Mouse (Mus musculus): ENCODE results near the gene Grxcr1. TPM values are rescaled to one million over a fixed set of nuclear protein-coding genes. Genes with fewer than 3 reads are reported as not detected.

Gene Grxcr1
- polyA plus RNA-seq (2016; fragmentation: Nextera tagmentation; extraction: Ambion mirVana), result 0.19 TPM in 2 replicates

DNA sequence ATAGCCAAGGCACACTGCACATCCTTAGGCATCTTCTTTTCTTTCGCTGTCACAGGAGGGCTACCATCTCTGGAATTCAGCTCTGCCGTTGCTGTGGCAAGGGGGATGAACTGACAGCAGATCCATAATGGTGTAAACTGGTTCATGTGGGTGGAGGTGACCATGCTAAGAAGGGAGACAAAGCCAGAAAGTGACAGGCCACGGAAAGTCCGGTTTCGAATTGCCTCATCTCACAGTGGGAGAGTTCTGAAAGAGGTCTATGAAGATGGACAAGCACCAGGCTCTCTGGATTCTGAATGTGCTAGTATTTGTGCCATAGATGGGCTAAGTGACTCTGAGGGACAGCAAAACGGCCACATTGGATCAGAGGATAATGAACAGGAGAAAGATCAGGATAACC, at the start of gene Grxcr1:
Gene Grxcr1 (plus strand): TSS at position 92 of the 400 bp plus-strand sequence.
- no peak for DNase-seq (ENCODE audit: low spot score)
- Histone ChIP-seq H3K4me1 (no peaks in the 10 kb centered on the region), H3K9me3 (no peaks in the 10 kb centered on the region), H3K4me3 (no peak within 1 kb of the TSS), H3K36me3 (replicated peaks) (no peaks in the 10 kb centered on the region), H3K27me3 (replicated peaks; ENCODE audit: low read depth, poor library complexity, severe bottlenecking) (no peaks in the 10 kb centered on the region), H3K27ac (replicated peaks) (no peak within 1 kb of the TSS)
- 85% methylated on average over 6 of the region's 6 CpGs for WGBS

- H3K36me3 ChIP-seq (replicated peaks), result no peaks in the 10 kb centered on the region
- H3K27ac ChIP-seq (replicated peaks), result no peak overlapping the region
- H3K4me3 ChIP-seq, result no peak overlapping the region
- DNase-seq (ENCODE audit: low spot score), result no peak
- 63% methylated on average over 3 of the region's 3 CpGs for WGBS
- no peaks in the 10 kb centered on the region for H3K9me3 ChIP-seq
- no peaks in the 10 kb centered on the region for H3K4me1 ChIP-seq
- H3K27me3 ChIP-seq (replicated peaks; ENCODE audit: low read depth, poor library complexity, severe bottlenecking), result no peaks in the 10 kb centered on the region
These were observed 49.6 kb upstream of the Grxcr1 start for GRCm38 (mm10) chr5:67981946-67982526.

- H3K27ac ChIP-seq (replicated peaks), result no peak overlapping the region
- H3K36me3 ChIP-seq (replicated peaks), result no peaks in the 10 kb centered on the region
- H3K4me3 ChIP-seq, result no peak overlapping the region
- H3K4me1 ChIP-seq, result no peaks in the 10 kb centered on the region
- no peaks in the 10 kb centered on the region for H3K9me3 ChIP-seq
- no peak for DNase-seq (ENCODE audit: low spot score)
- no peaks in the 10 kb centered on the region for H3K27me3 ChIP-seq (replicated peaks; ENCODE audit: low read depth, poor library complexity, severe bottlenecking)
These were observed 41.2 kb upstream of the Grxcr1 start for GRCm38 (mm10) chr5:67990426-67990825.

- no peaks in the 10 kb centered on the region for H3K27me3 ChIP-seq (replicated peaks; ENCODE audit: low read depth, poor library complexity, severe bottlenecking)
- no peak overlapping the region for H3K27ac ChIP-seq (replicated peaks)
- no peak for DNase-seq (ENCODE audit: low spot score)
- 93% methylated on average over 6 of the region's 6 CpGs for WGBS
- no peak overlapping the region for H3K4me3 ChIP-seq
- H3K36me3 ChIP-seq (replicated peaks), result no peaks in the 10 kb centered on the region
- H3K4me1 ChIP-seq, result no peaks in the 10 kb centered on the region
- H3K9me3 ChIP-seq, result no peaks in the 10 kb centered on the region
These were observed 29.0 kb upstream of the Grxcr1 start for GRCm38 (mm10) chr5:68002611-68003010.

DNA sequence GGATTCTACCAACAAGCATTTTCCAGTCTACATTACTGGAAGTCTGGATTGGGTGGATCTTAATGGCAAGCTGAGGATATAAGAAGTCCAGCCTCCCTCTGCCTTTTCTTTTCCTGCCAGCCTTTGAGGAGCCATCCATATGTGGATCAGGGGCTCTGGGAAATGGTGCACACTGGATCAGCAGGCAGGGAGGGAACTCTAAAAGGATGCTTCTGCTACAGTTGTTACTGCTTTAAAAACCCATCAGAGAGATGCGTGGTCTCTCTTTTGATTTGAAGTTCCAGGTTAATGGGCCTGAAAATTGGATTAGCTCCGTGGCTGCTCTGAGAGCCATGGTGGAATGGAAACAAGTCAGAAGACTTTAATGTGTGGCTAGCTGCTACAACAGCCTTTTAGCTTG, 27.7 kb upstream of the Grxcr1 start:
- Histone ChIP-seq H3K4me1 (no peaks in the 10 kb centered on the region), H3K27ac (replicated peaks) (no peak overlapping the region), H3K36me3 (replicated peaks) (no peaks in the 10 kb centered on the region), H3K27me3 (replicated peaks; ENCODE audit: low read depth, poor library complexity, severe bottlenecking) (no peaks in the 10 kb centered on the region), H3K9me3 (no peaks in the 10 kb centered on the region), H3K4me3 (no peak overlapping the region)
- WGBS, result 15% methylated on average over 2 of the region's 2 CpGs
- no peak for DNase-seq (ENCODE audit: low spot score)

GRCm38 (mm10) chr5:68004419-68004818, 27.2 kb upstream of the Grxcr1 start:
- no peak overlapping the region for H3K4me3 ChIP-seq
- no peaks in the 10 kb centered on the region for H3K9me3 ChIP-seq
- no peaks in the 10 kb centered on the region for H3K36me3 ChIP-seq (replicated peaks)
- DNase-seq (ENCODE audit: low spot score), result no peak
- H3K27ac ChIP-seq (replicated peaks), result no peak overlapping the region
- no peaks in the 10 kb centered on the region for H3K4me1 ChIP-seq
- 73% methylated on average over 2 of the region's 2 CpGs for WGBS
- H3K27me3 ChIP-seq (replicated peaks; ENCODE audit: low read depth, poor library complexity, severe bottlenecking), result no peaks in the 10 kb centered on the region

- H3K9me3 ChIP-seq, result no peaks in the 10 kb centered on the region
- no peak overlapping the region for H3K27ac ChIP-seq (replicated peaks)
- no peak overlapping the region for H3K4me3 ChIP-seq
- DNase-seq (ENCODE audit: low spot score), result no peak
- no peaks in the 10 kb centered on the region for H3K4me1 ChIP-seq
- H3K27me3 ChIP-seq (replicated peaks; ENCODE audit: low read depth, poor library complexity, severe bottlenecking), result no peaks in the 10 kb centered on the region
- 92% methylated on average over 4 of the region's 4 CpGs for WGBS
- H3K36me3 ChIP-seq (replicated peaks), result no peaks in the 10 kb centered on the region
These were observed 24.6 kb upstream of the Grxcr1 start for GRCm38 (mm10) chr5:68007074-68007473.

GRCm38 (mm10) chr5:68011569-68011968, 20.1 kb upstream of the Grxcr1 start:
- no peaks in the 10 kb centered on the region for H3K9me3 ChIP-seq
- H3K4me1 ChIP-seq, result no peaks in the 10 kb centered on the region
- H3K36me3 ChIP-seq (replicated peaks), result no peaks in the 10 kb centered on the region
- WGBS, result 84% methylated on average over 3 of the region's 3 CpGs
- H3K27me3 ChIP-seq (replicated peaks; ENCODE audit: low read depth, poor library complexity, severe bottlenecking), result no peaks in the 10 kb centered on the region
- no peak overlapping the region for H3K27ac ChIP-seq (replicated peaks)
- no peak for DNase-seq (ENCODE audit: low spot score)
- H3K4me3 ChIP-seq, result no peak overlapping the region

- H3K27me3 ChIP-seq (replicated peaks; ENCODE audit: low read depth, poor library complexity, severe bottlenecking), result no peaks in the 10 kb centered on the region
- H3K4me1 ChIP-seq, result no peaks in the 10 kb centered on the region
- H3K36me3 ChIP-seq (replicated peaks), result no peaks in the 10 kb centered on the region
- no peak overlapping the region for H3K4me3 ChIP-seq
- H3K27ac ChIP-seq (replicated peaks), result no peak overlapping the region
- peak; percentile 80 for DNase-seq (ENCODE audit: low spot score)
- 21% methylated on average over 4 of the region's 4 CpGs for WGBS
- H3K9me3 ChIP-seq, result no peaks in the 10 kb centered on the region
These were observed 19.0 kb upstream of the Grxcr1 start for GRCm38 (mm10) chr5:68012618-68013017.

DNA sequence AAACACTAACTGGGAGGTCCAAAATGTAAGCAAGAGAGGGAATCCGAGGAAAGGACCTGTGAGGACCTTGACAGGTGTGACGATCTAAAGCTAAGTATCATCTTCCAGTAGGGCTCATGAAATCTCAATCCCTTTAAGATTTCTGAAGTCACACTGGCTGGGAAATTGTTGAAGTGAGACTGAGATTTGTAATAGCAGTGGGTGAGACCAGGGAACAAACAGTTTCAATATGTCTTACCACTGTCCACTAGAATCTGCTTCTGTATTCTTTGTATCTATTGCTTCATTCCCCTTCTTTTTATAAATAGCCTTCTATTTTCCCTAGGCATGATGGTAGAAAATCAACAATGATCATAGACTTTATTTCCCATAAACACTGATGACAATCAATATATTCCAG, 10.8 kb upstream of the Grxcr1 start:
- no peak overlapping the region for H3K27ac ChIP-seq (replicated peaks)
- H3K36me3 ChIP-seq (replicated peaks), result no peaks in the 10 kb centered on the region
- H3K27me3 ChIP-seq (replicated peaks; ENCODE audit: low read depth, poor library complexity, severe bottlenecking), result no peaks in the 10 kb centered on the region
- WGBS, result 80% methylated on average over 2 of the region's 2 CpGs
- no peak for DNase-seq (ENCODE audit: low spot score)
- H3K4me1 ChIP-seq, result no peaks in the 10 kb centered on the region
- H3K4me3 ChIP-seq, result no peak overlapping the region
- H3K9me3 ChIP-seq, result no peaks in the 10 kb centered on the region

DNA sequence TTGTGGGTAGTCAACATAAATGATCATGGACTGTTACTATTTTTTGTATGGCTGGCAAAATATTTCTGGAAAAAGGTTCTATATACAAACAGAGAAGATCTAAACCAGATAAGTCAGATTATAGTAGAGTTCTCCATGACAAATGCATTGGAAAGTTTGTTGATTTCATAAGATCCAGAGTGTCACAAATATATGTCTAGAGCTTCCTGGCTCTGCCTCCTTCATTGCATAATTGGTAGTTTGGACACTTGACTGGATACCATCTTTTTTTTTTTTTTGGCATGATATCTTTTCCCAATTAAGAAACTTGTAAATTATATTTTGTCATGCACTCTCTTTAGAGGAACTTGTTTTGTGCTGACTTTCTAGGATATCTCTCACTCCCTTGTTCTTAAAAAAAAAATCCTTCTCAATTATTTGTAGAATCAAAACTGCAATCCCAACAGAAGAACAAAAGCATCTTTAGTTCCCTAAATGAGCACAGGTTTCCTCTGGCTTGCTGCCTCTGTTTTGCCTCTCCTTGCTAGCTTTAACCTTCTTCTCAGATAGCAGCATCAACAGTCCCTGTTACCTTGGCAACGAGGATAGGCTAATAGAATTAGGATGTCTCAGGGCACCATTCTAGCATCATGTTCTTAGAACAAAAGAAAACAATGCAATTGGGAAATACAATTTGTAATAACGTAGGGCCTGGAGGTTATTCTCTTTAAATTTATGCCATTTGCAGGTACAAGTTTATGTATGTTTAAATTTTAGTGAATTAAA, 4.8 kb upstream of the Grxcr1 start:
- Histone ChIP-seq H3K27me3 (replicated peaks; ENCODE audit: low read depth, poor library complexity, severe bottlenecking) (no peaks in the 10 kb centered on the region), H3K9me3 (no peaks in the 10 kb centered on the region), H3K27ac (replicated peaks) (no peak overlapping the region), H3K4me3 (no peak overlapping the region), H3K36me3 (replicated peaks) (no peaks in the 10 kb centered on the region), H3K4me1 (no peaks in the 10 kb centered on the region)
- no peak for DNase-seq (ENCODE audit: low spot score)
- WGBS, result 74% methylated on average over 2 of the region's 2 CpGs

GRCm38 (mm10) chr5:68027474-68027873, 4.2 kb upstream of the Grxcr1 start:
- no peaks in the 10 kb centered on the region for H3K27me3 ChIP-seq (replicated peaks; ENCODE audit: low read depth, poor library complexity, severe bottlenecking)
- 80% methylated on average over 4 of the region's 4 CpGs for WGBS
- H3K9me3 ChIP-seq, result no peaks in the 10 kb centered on the region
- no peaks in the 10 kb centered on the region for H3K4me1 ChIP-seq
- H3K27ac ChIP-seq (replicated peaks), result no peak overlapping the region
- H3K4me3 ChIP-seq, result no peak overlapping the region
- H3K36me3 ChIP-seq (replicated peaks), result no peaks in the 10 kb centered on the region
- DNase-seq (ENCODE audit: low spot score), result no peak

GRCm38 (mm10) chr5:68033345-68033744, 1.7 kb downstream of the Grxcr1 start:
- Histone ChIP-seq H3K27me3 (replicated peaks; ENCODE audit: low read depth, poor library complexity, severe bottlenecking) (no peaks in the 10 kb centered on the region), H3K27ac (replicated peaks) (no peak overlapping the region), H3K4me3 (no peak overlapping the region), H3K36me3 (replicated peaks) (no peaks in the 10 kb centered on the region), H3K4me1 (no peaks in the 10 kb centered on the region), H3K9me3 (no peaks in the 10 kb centered on the region)
- 94% methylated on average over 2 of the region's 2 CpGs for WGBS
- no peak for DNase-seq (ENCODE audit: low spot score)

Measured in embryonic facial prominence, embryonic 10.5 days (tissue).